8 mouse cellular contexts compared by ENCODE assay signal in the genomic region with DNA sequence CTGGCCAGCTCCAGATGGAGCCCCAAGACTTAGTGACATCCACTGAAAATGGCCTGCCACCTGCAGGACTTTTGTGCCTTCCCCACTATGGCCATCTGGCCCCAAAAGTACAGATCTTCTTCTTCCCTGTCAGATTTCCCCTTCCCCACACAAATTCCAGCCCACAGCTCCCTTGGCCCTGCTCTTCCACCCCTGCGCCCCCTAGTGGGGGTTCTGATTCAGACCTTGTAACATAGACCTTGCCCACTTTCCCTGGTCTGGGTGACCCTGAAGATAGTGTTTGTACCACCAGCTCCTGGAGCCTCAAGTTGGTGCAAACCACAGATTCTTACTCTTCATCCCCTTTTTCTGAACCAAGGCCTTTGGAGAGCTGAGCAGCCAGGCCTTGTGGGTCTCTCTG. TPM values are rescaled to one million over a fixed set of nuclear protein-coding genes. Genes with fewer than 3 reads are reported as not detected.
DNase-seq lines count a peak whose midpoint lies in the region; ATAC-seq and TF ChIP-seq lines count a peak whose summit lies in the region.

No protein-coding gene starts in this region.

- H3K4me3 ChIP-seq in C2C12 (ENCODE audit: insufficient read depth, poor library complexity, severe bottlenecking): no peak overlapping the region
- H3K4me3 ChIP-seq in brown adipose tissue, adult 24 weeks (ENCODE audit: insufficient read depth, low read depth, low read length): peak overlapping the region; percentile 12; the same call in 1 of the 2 replicates
- 0 out of 2 replicates have a peak overlapping the region, but pooled peaks have one; percentile 37 for H3K4me3 ChIP-seq in liver, embryonic 15.5 days (replicated peaks)

- H3K4me2 ChIP-seq in liver, embryonic 15.5 days: 0 out of 2 replicates have a peak overlapping the region, but pooled peaks have one; percentile 58

- peaks cover 5% of the 10 kb centered on the region; the same call in 1 of the 2 replicates for H3K4me1 ChIP-seq in brown adipose tissue, adult 24 weeks (ENCODE audit: control insufficient read depth, insufficient read depth, insufficient read length, low read length)
- peaks cover 9% of the 10 kb centered on the region for H3K4me1 ChIP-seq in liver, embryonic 15.5 days (replicated peaks)

- no peaks in the 10 kb centered on the region for H3K79me3 ChIP-seq in C2C12 (ENCODE audit: low read depth)

- no peaks in the 10 kb centered on the region for H3K79me2 ChIP-seq in C2C12 (ENCODE audit: control insufficient read depth, insufficient read depth)

- H3K27ac ChIP-seq in brown adipose tissue, adult 24 weeks (replicated peaks; ENCODE audit: low read depth, low read length): no peak overlapping the region
- H3K27ac ChIP-seq in liver, embryonic 15.5 days (replicated peaks): no peak overlapping the region

- peak; percentile 37 for TF ChIP-seq CTCF in C2C12 (IDR thresholded peaks at IDR 0.05; ENCODE audit: control insufficient read depth, insufficient read depth, insufficient read length)

- DNase-seq in 3T3-L1 (ENCODE audit: low read depth, low spot score): peak; percentile 81
- DNase-seq in forelimb bud, embryonic 11.5 days (ENCODE audit: low read depth, low spot score): peak; percentile 71
- peak; percentile 83 for DNase-seq in induced T-regulatory cell, adult 2 months (ENCODE audit: low read depth)
- peak; percentile 86 for DNase-seq in retina, embryonic 14.5 days (ENCODE audit: low spot score)

- WGBS in liver, embryonic 15.5 days (ENCODE audit: insufficient replicate concordance): 0% methylated on average over 1 of the region's 1 CpGs

- no peak for ATAC-seq in liver, embryonic 15.5 days (ENCODE audit: insufficient read depth)
- no peak for ATAC-seq in frontal cortex, adult (ENCODE audit: low TSS enrichment)

- no peak overlapping the region for H3K9ac ChIP-seq in liver, embryonic 15.5 days

- H3K36me3 ChIP-seq in C2C12 (ENCODE audit: control insufficient read depth, insufficient read depth): no peaks in the 10 kb centered on the region
- H3K36me3 ChIP-seq in liver, embryonic 15.5 days (replicated peaks): no peaks in the 10 kb centered on the region

- peaks cover 88% of the 10 kb centered on the region for H3K27me3 ChIP-seq in C2C12 (ENCODE audit: control insufficient read depth, insufficient read depth, insufficient read length)
- H3K27me3 ChIP-seq in liver, embryonic 15.5 days: peaks cover 99% of the 10 kb centered on the region

- no peak overlapping the region for H3ac ChIP-seq in C2C12 (ENCODE audit: control insufficient read depth, insufficient read length, low read depth)

- H3K9me3 ChIP-seq in liver, embryonic 15.5 days (replicated peaks): no peaks in the 10 kb centered on the region

TF ChIP-seq in C2C12, 6 proteins besides CTCF, POLR2A, EP300 and RAD21:
- no peak for TF ChIP-seq MYOD1 (IDR thresholded peaks at IDR 0.05; ENCODE audit: control insufficient read depth, insufficient read length, low read depth)
- TF ChIP-seq MYOG (IDR thresholded peaks at IDR 0.05; ENCODE audit: control insufficient read depth, extremely low read depth, insufficient read length): no peak
- no peak for TF ChIP-seq MAX (IDR thresholded peaks at IDR 0.05)
- no peak for TF ChIP-seq FOSL1 (IDR thresholded peaks at IDR 0.05; ENCODE audit: insufficient read depth, low read length, poor library complexity, severe bottlenecking)
- TF ChIP-seq CEBPB (IDR thresholded peaks at IDR 0.05; ENCODE audit: low read depth): no peak
- TF ChIP-seq USF1 (IDR thresholded peaks at IDR 0.05; ENCODE audit: low read depth): no peak
TF ChIP-seq in C2C12: peak in this region for 0.

RNA-seq across cellular contexts. Expression of gene Lrrc26, which starts 3.1 kb away (rescaled TPM):
- polyA plus RNA-seq in C2C12 (2012; fragmentation: generic; extraction: Trizol): not detected
- not detected in 2 replicates for polyA plus RNA-seq in brown adipose tissue, adult 24 weeks (2012; ENCODE audit: insufficient read depth, insufficient read length, missing spikeins)
- not detected in 2 replicates for polyA plus RNA-seq in liver, embryonic 15.5 days (2015; fragmentation: Nextera tagmentation; extraction: Ambion mirVana)

RNA-seq across cellular contexts. Expression of gene Tmem210, which starts 4.9 kb away (rescaled TPM):
- not detected for polyA plus RNA-seq in C2C12 (2012; fragmentation: generic; extraction: Trizol)
- not detected in 2 replicates for polyA plus RNA-seq in brown adipose tissue, adult 24 weeks (2012; ENCODE audit: insufficient read depth, insufficient read length, missing spikeins)
- not detected in 2 replicates for polyA plus RNA-seq in liver, embryonic 15.5 days (2015; fragmentation: Nextera tagmentation; extraction: Ambion mirVana)

RNA-seq across cellular contexts. Expression of gene Anapc2, which starts 20.6 kb away (rescaled TPM):
- polyA plus RNA-seq in C2C12 (2012; fragmentation: generic; extraction: Trizol): 89.4 TPM
- polyA plus RNA-seq in brown adipose tissue, adult 24 weeks (2012; ENCODE audit: insufficient read depth, insufficient read length, missing spikeins): 18.6 and 23.7 TPM in 2 replicates
- 41.7 and 45.0 TPM in 2 replicates for polyA plus RNA-seq in liver, embryonic 15.5 days (2015; fragmentation: Nextera tagmentation; extraction: Ambion mirVana)

RNA-seq across cellular contexts. Expression of gene Ssna1, which starts 20.6 kb away (rescaled TPM):
- polyA plus RNA-seq in C2C12 (2012; fragmentation: generic; extraction: Trizol): 143 TPM
- 41.7 and 44.0 TPM in 2 replicates for polyA plus RNA-seq in brown adipose tissue, adult 24 weeks (2012; ENCODE audit: insufficient read depth, insufficient read length, missing spikeins)
- 116 and 124 TPM in 2 replicates for polyA plus RNA-seq in liver, embryonic 15.5 days (2015; fragmentation: Nextera tagmentation; extraction: Ambion mirVana)

RNA-seq across cellular contexts. Expression of gene Grin1, which starts 26.1 kb away (rescaled TPM):
- 0.02 TPM for polyA plus RNA-seq in C2C12 (2012; fragmentation: generic; extraction: Trizol)
- polyA plus RNA-seq in brown adipose tissue, adult 24 weeks (2012; ENCODE audit: insufficient read depth, insufficient read length, missing spikeins): not detected in 2 replicates
- polyA plus RNA-seq in liver, embryonic 15.5 days (2015; fragmentation: Nextera tagmentation; extraction: Ambion mirVana): not detected in 2 replicates
